Mouse (Mus musculus): Measurements from ENCODE around the gene Pla2g12b. TPM values are rescaled to one million over a fixed set of nuclear protein-coding genes. Genes with fewer than 3 reads are reported as not detected.
A peak's percentile ranks its signal among the peaks of the same experiment; 100 is the strongest.
"Not testable (repeated sequence)": the region's sequence is repeated elsewhere in the genome, so short reads cannot be mapped to it uniquely, and the experiment has no call there.

Pla2g12b gene
- total RNA-seq (2014; fragmentation: Nextera tagmentation) (not detected in 2 replicates), total RNA-seq (2017) (not detected in 2 replicates)

GRCm38 (mm10) chr10:59402899-59403792, at the start of gene Pla2g12b:
Pla2g12b (plus strand) TSS chr10:59403660.
- no peak for ATAC-seq (replicated peaks; ENCODE audit: low FRiP score, low TSS enrichment, poor library complexity, severe bottlenecking)

- no peak for ATAC-seq (replicated peaks; ENCODE audit: low FRiP score, low TSS enrichment, poor library complexity, severe bottlenecking)
These were observed 49.3 kb upstream of the Pla2g12b start for GRCm38 (mm10) chr10:59354120-59354519.

GRCm38 (mm10) chr10:59355020-59355419, 48.4 kb upstream of the Pla2g12b start:
- ATAC-seq (replicated peaks; ENCODE audit: low FRiP score, low TSS enrichment, poor library complexity, severe bottlenecking) = no peak

- 0 out of 2 replicates have a peak, but pooled peaks have one; percentile 33 for ATAC-seq (replicated peaks; ENCODE audit: low FRiP score, low TSS enrichment, poor library complexity, severe bottlenecking)
These were observed 44.7 kb upstream of the Pla2g12b start for GRCm38 (mm10) chr10:59358744-59359143.

- ATAC-seq (replicated peaks; ENCODE audit: low FRiP score, low TSS enrichment, poor library complexity, severe bottlenecking) = peak; percentile 79
These were observed 40.3 kb upstream of the Pla2g12b start for GRCm38 (mm10) chr10:59363208-59363607.

GRCm38 (mm10) chr10:59364551-59364950, 38.9 kb upstream of the Pla2g12b start:
- ATAC-seq (replicated peaks; ENCODE audit: low FRiP score, low TSS enrichment, poor library complexity, severe bottlenecking) = no peak

GRCm38 (mm10) chr10:59365804-59366589, 37.5 kb upstream of the Pla2g12b start:
- ATAC-seq (replicated peaks; ENCODE audit: low FRiP score, low TSS enrichment, poor library complexity, severe bottlenecking) = no peak

GRCm38 (mm10) chr10:59366746-59367145, 36.7 kb upstream of the Pla2g12b start:
- no peak for ATAC-seq (replicated peaks; ENCODE audit: low FRiP score, low TSS enrichment, poor library complexity, severe bottlenecking)

- ATAC-seq (replicated peaks; ENCODE audit: low FRiP score, low TSS enrichment, poor library complexity, severe bottlenecking) = no peak
These were observed 36.3 kb upstream of the Pla2g12b start for GRCm38 (mm10) chr10:59367206-59367605.

- no peak for ATAC-seq (replicated peaks; ENCODE audit: low FRiP score, low TSS enrichment, poor library complexity, severe bottlenecking)
These were observed 34.7 kb upstream of the Pla2g12b start for GRCm38 (mm10) chr10:59368729-59369128.

- ATAC-seq (replicated peaks; ENCODE audit: low FRiP score, low TSS enrichment, poor library complexity, severe bottlenecking) = no peak
These were observed 34.0 kb upstream of the Pla2g12b start for GRCm38 (mm10) chr10:59369426-59369825.

- ATAC-seq (replicated peaks; ENCODE audit: low FRiP score, low TSS enrichment, poor library complexity, severe bottlenecking) = no peak
These were observed 25.6 kb upstream of the Pla2g12b start for GRCm38 (mm10) chr10:59377906-59378305.

- ATAC-seq (replicated peaks; ENCODE audit: low FRiP score, low TSS enrichment, poor library complexity, severe bottlenecking) = no peak
These were observed 24.7 kb upstream of the Pla2g12b start for GRCm38 (mm10) chr10:59378728-59379127.

GRCm38 (mm10) chr10:59379927-59380326, 23.5 kb upstream of the Pla2g12b start:
- ATAC-seq (replicated peaks; ENCODE audit: low FRiP score, low TSS enrichment, poor library complexity, severe bottlenecking) = peak; percentile 58

- ATAC-seq (replicated peaks; ENCODE audit: low FRiP score, low TSS enrichment, poor library complexity, severe bottlenecking) = peak; percentile 97
These were observed 23.0 kb upstream of the Pla2g12b start for GRCm38 (mm10) chr10:59380411-59380821.

GRCm38 (mm10) chr10:59381563-59381962, 21.9 kb upstream of the Pla2g12b start:
- not testable (repeated sequence) for ATAC-seq (replicated peaks; ENCODE audit: low FRiP score, low TSS enrichment, poor library complexity, severe bottlenecking)

- no peak for ATAC-seq (replicated peaks; ENCODE audit: low FRiP score, low TSS enrichment, poor library complexity, severe bottlenecking)
These were observed 16.5 kb upstream of the Pla2g12b start for GRCm38 (mm10) chr10:59386951-59387350.

GRCm38 (mm10) chr10:59389652-59390051, 13.8 kb upstream of the Pla2g12b start:
- no peak for ATAC-seq (replicated peaks; ENCODE audit: low FRiP score, low TSS enrichment, poor library complexity, severe bottlenecking)

GRCm38 (mm10) chr10:59391907-59392306, 11.6 kb upstream of the Pla2g12b start:
- ATAC-seq (replicated peaks; ENCODE audit: low FRiP score, low TSS enrichment, poor library complexity, severe bottlenecking) = no peak

- not testable (repeated sequence) for ATAC-seq (replicated peaks; ENCODE audit: low FRiP score, low TSS enrichment, poor library complexity, severe bottlenecking)
These were observed 8.0 kb upstream of the Pla2g12b start, which contains the start of gene Gm10273 for GRCm38 (mm10) chr10:59395461-59395860. Gm10273 (plus strand) TSS chr10:59395632.
